Mouse (Mus musculus) ES-CJ7 (cell line): ENCODE measurements around the gene Supt3.

ENCODE experiments used
- DNase-seq: peaks from one replicate; pipeline ENCODE4 v3.0.0; 2011; ENCODE audit warnings: low read depth, low spot score

Supt3 gene

DNA sequence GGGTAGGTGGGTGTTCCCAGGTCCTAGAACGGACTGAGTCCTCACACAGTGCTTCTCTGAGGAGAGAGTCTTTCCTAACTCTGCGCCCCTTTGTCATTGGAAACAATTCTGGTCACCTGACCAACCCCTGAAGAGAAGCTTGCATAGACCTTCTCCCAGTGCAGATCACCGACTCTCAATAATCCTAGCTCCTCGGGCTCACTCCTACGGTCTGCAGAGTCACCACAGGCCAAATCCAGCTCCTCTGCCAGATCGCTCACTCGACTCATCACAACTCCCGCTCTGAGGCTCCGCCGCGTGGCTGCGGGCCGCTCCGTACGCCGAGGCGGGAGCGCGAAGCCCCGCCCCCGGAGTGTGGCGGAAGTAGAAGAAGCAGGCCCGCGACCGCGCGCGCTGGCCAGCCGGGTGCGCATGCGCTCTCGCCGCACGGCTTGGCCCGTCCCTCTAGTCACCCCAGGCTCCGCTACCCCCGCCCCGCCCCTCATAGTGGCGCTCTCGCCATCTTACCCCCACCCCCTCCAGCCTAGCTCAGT lies at the start of gene Supt3:
Gene Supt3 (plus strand): TSS at position 415 of the 533 bp plus-strand sequence.
- peak; percentile 94 for DNase-seq

DNA sequence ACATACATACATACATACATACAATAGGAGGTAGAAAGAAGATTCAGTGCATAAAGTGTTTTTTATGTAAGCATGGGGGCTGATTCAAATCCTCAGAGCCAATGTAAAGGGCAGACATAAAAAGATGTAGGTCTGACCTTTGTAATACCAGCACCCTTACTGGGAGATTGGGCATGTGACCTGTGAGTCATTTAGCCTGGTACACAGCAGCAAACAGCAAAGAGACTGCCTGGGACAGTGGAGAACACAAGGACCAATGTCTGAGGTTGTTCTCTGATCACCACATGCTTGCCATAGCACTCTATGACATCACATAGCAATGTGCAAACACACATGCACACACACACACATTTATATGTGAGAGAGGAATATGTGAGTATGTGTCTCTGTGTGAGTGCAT lies 49.3 kb upstream of the Supt3 start:
- DNase-seq = no peak

DNA sequence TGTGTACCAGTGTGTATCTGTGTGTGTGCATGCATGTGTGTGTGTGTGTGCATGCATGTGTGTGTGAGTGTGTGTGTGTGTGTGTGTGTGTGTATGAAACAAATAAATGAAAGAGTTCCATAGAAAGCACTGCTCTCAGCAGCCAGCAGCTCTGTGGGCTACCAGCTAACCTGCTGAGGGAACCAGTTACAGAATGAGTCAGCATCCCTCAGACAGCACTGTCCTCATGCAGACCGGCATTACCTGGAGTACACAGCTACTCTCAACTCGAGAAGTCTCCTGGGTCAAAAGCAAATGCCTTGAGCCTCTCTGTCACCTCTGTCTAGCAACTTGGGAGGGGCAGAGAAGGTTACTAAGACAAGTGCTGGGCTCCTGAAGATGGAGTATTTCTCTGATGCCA lies 48.5 kb upstream of the Supt3 start:
- DNase-seq = no peak

DNA sequence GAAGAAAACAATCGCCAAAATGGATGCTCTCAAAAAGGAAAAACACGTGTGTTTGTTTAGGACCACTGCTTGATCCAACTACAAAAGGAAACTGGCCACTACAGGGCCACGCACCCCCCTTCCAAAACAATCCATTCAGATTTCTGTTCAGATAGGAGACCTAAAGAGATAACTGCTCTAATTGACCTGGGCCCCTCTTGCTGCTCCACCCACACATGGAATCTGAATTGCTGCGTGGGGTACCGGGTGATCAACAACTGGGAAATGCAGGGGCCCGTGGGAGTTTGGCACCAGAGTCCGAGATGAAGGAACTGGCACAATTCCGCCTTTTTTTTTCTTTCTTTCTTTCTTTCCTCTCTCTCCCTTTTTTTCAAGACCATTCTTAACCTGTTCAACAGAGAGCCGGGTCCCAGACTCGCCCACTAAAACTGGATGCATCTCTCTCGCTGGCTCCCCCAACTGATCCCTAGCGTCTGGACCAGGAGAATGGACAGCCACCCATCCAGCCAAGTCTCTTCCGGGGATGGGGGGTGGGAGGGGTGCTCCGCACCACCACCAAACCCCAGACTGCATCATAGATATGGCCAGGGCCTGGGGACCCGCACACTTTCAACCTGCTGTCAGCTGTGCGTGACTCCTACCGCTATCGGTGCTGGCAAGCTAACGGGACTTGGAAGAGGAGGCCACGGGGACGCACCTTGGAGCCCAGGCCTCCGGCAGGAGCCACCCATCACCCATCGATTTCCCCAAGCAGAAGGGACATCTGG lies 43.2 kb upstream of the Supt3 start:
- DNase-seq = peak; percentile 35

DNA sequence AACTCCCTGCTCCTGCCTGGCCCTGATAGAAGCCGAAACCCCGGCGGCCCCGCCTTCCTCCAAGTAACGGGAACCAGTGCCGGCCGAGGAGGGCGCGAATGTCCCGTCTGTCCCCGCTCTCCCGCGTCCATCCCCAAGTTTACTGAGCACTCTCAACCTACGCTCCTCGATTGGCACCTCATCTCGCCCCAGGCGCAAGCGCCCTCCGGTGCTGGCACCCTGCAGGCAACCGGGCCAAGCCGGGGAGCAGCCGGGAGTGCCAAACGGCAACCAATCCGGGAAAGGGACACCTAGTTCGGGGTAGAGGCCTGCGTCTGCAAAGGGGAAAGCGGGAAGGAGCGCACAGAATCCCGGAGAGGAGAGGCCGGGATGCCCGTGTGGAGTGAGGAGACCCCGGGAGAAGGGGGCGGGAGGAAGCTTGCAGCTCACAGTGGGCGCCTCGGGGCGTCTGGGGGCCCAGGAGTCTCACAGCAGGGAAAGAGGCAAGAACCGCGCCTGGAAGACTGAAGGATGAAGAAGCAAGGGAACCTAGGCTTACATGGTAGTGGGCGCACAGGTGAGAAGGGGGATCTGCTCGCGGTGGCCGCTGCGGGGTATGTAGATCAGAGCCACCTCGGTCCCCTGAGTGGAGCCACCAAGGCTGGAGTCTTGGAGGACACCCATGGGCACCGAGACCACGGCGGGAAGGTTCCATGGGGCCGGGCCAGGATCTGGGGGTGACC lies 42.3 kb upstream of the Supt3 start:
- DNase-seq = peak; percentile 49

DNA sequence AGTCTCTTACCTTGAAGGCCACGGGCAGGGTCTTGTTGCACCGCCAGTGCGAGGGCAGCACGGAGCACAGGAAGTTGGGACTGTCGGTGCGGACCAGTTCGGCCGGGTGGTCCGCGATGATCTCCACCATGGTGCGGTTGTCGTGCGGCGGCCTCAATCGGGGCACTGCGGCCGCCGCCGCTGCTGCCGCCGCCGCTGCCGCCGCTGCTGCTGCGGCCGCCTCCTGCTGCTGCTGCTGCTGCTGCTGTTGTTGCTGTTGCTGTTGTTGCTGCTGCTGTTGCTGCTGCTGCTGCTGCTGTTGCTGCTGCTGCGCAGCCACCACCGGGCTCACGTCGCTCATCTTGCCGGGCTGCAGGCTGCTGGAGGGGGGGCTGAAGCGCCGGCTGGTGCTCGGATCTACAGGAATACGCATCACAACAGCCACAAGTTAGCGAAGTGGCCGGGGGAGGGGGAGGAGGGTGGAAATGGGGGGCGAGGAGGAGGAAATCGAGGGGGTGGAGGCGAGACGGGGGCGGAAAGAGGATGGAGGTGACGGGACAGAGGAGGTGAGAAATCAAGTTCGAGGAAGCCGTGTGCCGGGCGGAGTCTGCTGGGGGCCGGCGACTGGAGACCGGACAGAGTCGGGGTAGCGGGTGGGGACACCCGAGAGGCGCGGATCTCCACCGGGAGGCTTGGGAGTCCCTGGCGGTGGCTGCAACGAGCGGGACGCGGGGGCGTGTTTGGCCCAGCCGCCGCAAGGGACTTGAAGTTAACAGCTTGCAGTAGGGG lies 41.5 kb upstream of the Supt3 start:
- DNase-seq = peak; percentile 46

DNA sequence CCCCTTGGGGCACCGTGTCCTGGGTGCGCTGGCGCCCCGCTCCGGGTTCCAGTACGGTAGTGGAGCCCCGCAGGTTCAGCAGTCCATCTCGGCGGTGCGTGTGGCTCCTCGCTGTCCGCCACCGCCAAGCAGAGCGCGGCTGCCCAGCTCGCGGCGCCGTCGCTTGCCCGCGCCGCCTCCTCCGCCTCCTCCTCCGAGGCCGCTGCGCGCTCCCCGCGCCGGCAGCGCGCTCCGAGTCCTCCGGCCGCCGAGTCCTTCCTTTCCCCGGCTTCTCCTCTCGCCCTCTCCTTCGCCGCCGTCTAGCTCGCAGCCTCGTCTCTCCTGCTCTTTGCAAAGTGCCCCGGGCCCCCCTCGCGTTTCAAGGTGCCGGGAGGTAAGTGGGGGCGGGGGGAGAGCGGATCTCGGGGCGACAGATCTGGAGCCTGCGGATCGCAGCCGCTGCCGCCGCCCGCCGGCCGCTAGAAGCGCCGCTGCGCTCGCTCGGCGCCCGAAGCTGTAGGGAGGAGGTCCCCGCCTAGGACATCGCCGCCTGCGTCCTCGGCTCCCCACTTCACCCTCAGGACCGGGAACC lies 40.9 kb upstream of the Supt3 start:
- peak; percentile 59 for DNase-seq

DNA sequence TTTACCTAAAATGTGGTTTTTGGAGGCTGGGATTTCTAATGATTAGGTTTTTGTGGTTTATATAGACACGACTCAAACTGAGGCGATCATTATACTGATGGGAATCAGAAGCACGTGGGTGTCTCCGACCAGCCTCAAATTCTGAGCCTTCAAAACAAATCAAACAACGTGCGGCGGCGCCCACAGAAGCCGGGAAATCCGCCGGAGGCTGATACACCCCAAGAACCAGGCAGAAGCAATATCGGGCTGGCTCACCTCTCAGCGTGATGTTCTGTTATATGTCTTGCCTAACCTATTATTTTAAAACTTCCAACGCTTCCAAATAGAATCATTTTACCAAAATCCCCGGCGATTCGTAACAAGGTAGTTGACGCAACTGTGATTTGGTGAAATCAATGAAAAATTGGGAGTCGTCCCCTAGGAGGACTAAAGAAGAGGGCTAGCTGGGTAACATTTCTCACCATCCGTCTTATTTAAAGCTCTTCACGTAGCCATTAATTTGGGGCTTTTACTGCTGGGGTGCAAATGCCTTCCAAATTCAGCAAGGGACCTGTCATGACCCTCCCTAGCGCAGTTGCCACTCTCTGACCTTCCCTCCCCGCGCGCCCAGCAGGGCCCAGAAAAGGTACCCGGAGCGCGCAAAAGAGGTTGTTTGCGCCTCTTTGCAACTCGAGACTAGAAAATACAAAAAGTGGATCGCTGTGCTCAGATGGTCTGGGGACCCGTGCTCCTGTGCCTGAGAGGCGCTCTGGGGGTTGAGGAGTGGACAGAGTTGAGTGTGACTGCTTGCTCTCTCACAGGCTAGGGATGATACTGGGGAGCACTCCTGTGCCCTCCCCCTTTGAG lies 39.5 kb upstream of the Supt3 start:
- peak; percentile 49 for DNase-seq

DNA sequence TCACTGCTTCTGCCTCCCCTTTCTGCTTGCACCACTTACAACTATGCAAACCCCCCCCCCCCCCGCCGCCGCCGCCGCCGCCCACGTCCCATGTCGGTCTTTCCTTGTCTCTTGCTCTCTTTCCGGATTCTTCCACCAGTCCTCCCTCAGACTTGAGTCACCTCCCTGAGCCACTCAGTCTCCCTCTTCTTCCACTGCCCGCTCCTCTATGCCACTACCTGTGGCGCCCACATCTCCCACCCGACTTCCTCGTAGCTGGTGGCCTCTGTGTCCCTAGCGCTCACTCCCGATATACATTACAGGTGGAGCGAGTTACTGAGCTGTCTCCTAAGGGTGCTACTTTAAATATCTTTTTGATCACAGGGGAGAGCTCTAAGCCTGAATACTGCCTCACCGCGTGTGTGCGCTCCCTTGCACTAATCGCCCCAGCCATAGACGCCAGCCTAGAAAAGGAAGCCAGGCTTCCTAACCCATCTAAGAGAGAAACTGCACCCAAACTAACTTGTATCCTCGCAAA lies 38.8 kb upstream of the Supt3 start:
- DNase-seq = peak; percentile 23

DNA sequence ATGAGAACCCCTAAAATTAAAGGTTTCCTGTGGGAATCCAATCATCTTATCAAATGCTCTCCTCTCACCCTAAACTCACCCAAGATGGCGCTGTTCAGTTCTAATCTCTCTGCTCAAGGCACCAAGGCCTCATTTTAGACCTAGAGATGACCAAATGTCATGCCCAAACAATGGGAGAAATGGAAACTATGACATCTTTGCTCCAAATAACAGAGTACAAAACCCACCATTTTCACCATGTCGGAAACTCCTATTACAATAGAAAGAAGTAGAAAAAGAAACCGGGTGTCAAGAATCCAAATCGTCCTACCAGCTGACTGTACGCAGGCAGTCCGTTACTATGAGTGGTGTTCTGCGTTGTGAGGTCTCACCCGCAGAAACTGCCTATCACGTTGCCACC lies 34.7 kb upstream of the Supt3 start:
- no peak for DNase-seq

DNA sequence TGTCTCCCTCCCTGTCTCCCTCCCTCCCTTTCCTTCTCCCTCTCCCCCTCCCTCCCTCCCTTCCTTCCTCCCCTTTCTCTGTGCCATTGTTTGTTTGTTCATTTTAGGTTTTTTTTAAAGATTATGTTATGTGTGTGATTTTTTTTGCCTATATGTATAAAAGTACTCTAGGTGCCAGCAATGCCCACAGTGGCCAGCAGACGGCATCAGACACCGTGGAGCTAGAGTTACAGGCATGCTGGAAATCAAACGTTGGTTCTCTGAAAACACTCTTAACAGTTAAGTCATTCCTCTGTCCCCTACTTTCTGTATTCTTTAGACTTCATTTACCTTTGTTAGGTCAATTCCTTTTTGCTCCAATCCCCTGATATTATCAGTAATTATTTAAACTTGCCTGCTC lies 33.2 kb upstream of the Supt3 start:
- DNase-seq = no peak

DNA sequence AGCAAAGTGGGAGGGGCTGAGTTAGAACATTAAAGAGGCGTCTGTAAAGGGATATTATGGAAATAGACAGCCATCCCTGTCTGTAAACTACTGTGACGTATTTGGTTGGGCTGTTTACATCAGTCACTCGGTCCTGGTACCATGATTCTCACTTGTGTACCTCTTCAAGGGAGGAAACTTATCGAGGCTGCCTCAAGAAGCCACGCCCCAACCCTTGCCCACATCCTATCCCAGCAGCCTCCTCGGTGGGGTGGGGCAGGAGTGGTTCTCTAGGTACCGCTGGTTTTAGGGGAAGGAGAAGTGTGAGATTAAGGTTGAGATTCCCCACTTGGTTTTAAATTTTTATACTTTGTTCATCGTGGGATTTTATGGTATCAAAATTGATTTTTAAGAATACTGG lies 31.6 kb upstream of the Supt3 start:
- no peak for DNase-seq

DNA sequence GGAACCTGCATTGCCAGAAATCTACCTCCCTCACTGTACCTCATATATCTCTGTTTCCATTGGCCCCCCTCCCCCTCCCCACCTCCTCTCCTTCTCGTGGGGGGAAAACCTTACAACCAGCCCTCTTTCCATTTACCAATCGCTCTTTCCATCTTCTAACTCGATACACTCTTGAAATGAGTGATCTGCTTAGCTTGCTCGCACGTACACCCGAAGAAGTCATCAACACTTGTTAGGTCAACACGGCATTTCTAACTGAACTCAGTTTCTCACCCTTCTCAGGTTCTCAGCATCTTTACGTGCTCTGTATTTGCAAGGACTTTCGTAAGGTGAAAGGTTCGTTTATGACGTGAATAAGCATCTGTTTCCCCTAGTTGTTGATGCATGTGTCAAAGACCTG lies 10.6 kb upstream of the Supt3 start:
- no peak for DNase-seq

DNA sequence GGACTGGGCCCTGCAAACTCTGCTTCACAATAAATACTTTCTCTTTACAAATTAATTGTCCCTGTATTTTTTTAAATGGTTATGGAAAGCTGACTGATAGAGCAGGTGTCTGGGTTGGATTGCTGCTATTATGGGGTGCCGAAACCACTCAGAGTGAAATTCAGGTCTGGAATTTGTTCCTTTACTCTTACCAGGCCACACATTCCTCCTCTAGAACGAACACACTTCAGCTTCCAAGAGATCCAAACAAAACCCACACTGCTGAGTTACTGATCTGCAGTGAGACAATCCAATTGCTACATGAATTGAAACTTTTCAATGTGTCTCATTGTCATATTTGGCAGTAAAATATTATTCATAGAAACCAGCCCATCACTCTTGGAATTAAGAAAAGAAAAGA lies 10.0 kb upstream of the Supt3 start:
- DNase-seq = no peak

DNA sequence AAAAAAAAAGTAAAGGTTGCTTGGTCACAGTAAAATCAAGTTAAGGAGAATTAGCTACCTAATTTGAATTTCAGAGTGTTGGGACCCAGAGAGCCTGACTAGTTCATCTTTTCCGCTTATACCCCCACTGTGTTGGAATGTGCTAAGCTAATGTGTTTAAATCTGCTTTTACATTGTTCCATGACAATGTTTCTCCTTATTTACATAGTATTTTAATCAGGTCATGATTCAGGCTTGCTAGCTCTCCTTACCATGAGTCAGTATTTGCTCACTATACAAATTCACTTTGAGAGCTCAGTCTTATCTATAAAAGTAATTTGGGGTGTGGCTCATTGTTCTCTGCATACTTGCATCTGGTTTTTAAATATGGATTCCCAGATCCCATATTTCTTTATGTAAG lies 9.6 kb upstream of the Supt3 start:
- no peak for DNase-seq

DNA sequence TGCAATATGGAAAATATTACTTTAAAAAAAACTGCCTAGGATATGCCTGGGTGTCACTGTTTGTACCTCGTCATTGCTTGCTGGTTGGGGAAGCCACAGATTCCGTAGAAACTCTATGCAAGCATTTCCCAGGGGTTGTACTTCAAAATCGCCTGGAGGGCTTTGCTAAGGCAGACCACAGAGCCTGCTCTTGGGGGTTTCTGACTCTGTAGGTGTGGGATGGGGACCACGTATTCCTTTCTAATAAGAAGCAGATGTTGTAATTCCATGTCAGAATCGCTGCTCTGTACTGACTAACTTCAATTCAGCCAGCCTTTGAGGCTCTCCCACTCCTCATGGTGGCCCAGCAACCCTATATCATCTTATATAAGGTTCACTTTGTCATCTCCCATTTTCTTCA lies 8.4 kb upstream of the Supt3 start:
- no peak for DNase-seq

DNA sequence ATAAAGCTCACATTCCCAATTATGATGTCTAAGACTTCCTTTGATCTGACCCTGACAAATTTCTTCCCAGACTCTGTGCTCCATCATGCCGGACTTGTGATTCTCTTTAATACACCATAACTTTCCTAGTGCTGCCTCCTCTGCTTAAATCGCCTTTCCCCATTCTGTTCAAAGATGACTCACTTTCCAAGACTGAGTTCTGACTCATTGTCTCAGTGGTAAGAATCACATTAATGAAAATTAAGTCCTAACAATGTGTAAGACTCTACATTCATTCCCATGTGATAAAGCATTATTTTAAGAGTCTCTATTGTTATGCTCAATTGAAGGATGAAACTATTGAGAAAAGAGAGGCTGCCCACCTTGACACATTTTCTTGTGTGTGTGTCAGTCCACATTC lies 6.1 kb upstream of the Supt3 start:
- no peak for DNase-seq

DNA sequence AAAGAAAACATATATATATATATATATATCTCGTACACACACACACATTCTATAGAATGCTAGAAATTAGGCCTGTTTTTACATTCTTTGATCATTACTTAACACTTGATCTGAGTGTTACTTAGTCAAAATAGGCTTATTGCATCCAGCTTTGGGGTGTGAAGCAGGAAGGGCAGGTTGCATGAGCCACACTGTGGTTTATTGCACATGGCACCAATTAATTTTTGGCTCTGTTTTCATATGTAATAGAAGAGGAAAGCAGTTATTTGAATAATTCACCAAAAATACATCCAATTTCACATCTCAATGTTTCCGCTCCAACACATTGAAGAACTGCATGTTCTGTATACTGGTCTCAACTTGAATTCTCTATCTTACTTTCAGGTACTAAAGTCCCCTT lies 4.4 kb upstream of the Supt3 start:
- no peak for DNase-seq

DNA sequence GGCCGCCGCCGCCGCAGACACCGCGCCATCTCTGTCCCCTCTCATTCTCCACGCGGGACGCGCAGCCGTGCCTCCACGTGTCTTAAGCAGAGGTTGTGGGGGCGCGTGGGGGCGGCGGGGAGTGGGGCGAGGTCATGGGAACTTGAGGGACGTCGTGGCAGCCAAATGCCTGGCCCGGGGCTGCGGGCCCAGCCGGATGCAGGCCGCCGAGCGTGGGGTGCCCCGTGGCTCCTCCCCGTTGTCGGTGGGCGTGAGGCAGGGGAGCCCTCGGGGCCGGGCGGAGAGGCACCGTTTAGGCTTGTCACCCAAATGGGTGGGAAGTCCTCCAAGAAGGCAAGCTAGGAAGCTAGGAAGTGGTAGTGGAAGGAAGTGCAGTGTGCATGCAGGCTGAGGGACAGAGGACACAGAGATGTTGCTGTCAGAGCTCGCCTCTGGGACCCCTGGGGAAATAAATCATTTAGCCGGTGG lies 419 bp downstream of the Supt3 start:
- peak; percentile 70 for DNase-seq

DNA sequence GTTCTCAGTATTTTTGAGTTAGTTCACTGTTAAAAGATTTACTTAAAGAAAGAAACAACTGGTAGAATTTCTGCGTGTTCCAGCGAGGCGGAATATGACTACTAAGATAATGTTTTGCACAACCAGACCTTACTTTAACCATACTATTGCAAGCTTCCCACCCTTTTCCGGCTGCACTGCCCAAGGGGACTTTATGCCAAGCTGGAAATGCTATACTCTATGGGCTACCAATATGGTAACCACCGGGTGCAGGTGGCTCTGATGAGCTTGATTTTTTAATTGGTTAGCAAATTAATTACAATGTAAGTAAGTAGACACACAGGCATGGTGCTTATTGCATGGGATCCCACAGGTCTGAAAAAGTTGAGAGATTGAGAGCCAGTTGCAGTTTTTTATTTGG lies 1.2 kb downstream of the Supt3 start:
- no peak for DNase-seq

DNA sequence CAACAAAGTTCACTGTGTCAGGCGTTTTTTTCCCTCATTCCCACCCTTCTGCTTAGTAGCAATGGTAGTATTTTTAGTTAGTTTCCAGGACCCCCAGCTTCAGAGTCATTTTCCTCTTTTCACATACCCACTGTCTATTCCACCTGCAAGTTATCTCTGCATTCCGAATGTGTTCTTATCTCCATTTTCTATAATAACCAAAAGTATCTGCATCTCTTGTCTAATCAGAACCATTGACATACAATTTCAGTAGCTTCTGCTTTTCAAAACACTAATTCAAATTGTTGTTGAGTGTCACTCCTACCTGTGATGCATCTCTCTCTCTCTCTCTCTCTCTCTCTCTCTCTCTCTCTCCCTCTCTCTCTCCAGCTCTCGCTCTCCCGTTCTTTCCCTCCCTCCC lies 3.4 kb downstream of the Supt3 start:
- no peak for DNase-seq
